Mouse (Mus musculus): ENCODE measurements at regions not wholly inside any gene's neighbourhood (a gene's known extent, or its start where the extent isn't known, plus 50 kb on each side); places are given as distances from the start of the nearest gene placed in this dataset.

GRCm38 (mm10) chr1:75677695-75678094, 131.6 kb downstream of the Slc4a3 start:
- ATAC-seq (ENCODE audit: insufficient read depth, low FRiP score, low TSS enrichment) (no peak), DNase-seq (ENCODE audit: low spot score) (no peak)
- Histone ChIP-seq H3K9ac (ENCODE audit: low read length) (no peak overlapping the region), H3K4me3 (ENCODE audit: low read depth, low read length) (no peak overlapping the region), H3K27me3 (ENCODE audit: control insufficient read depth, insufficient read depth, low read length) (no peaks in the 10 kb centered on the region), H3K4me1 (ENCODE audit: control insufficient read depth, insufficient read depth, low read length) (no peaks in the 10 kb centered on the region), H3K27ac (ENCODE audit: low read depth, low read length) (no peak overlapping the region), H3K9me3 (ENCODE audit: control insufficient read depth, low read length) (0 out of 2 replicates have a peak, but pooled peaks cover 3% of the 10 kb centered on the region), H3K4me2 (ENCODE audit: low read depth) (no peak overlapping the region), H3K36me3 (ENCODE audit: control insufficient read depth, insufficient read depth, low read length) (no peaks in the 10 kb centered on the region)
- 78% methylated on average over 5 of the region's 5 CpGs for WGBS

GRCm38 (mm10) chr1:75678279-75678678, 132.2 kb downstream of the Slc4a3 start:
- 0 out of 2 replicates have a peak, but pooled peaks cover 3% of the 10 kb centered on the region for H3K9me3 ChIP-seq (ENCODE audit: control insufficient read depth, low read length)
- no peaks in the 10 kb centered on the region for H3K4me1 ChIP-seq (ENCODE audit: control insufficient read depth, insufficient read depth, low read length)
- no peak overlapping the region for H3K9ac ChIP-seq (ENCODE audit: low read length)
- ATAC-seq (ENCODE audit: insufficient read depth, low FRiP score, low TSS enrichment) (no peak), DNase-seq (ENCODE audit: low spot score) (no peak)
- H3K36me3 ChIP-seq (ENCODE audit: control insufficient read depth, insufficient read depth, low read length), result no peaks in the 10 kb centered on the region
- H3K4me3 ChIP-seq (ENCODE audit: low read depth, low read length), result no peak overlapping the region
- 28% methylated on average over 4 of the region's 4 CpGs for WGBS
- no peaks in the 10 kb centered on the region for H3K27me3 ChIP-seq (ENCODE audit: control insufficient read depth, insufficient read depth, low read length)
- H3K4me2 ChIP-seq (ENCODE audit: low read depth), result no peak overlapping the region
- H3K27ac ChIP-seq (ENCODE audit: low read depth, low read length), result no peak overlapping the region

GRCm38 (mm10) chr1:75680366-75680765, 134.3 kb downstream of the Slc4a3 start:
- DNase-seq (ENCODE audit: low spot score) (no peak), ATAC-seq (ENCODE audit: insufficient read depth, low FRiP score, low TSS enrichment) (no peak)
- no peaks in the 10 kb centered on the region for H3K27me3 ChIP-seq (ENCODE audit: control insufficient read depth, insufficient read depth, low read length)
- 0 out of 2 replicates have a peak, but pooled peaks cover 3% of the 10 kb centered on the region for H3K9me3 ChIP-seq (ENCODE audit: control insufficient read depth, low read length)
- no peaks in the 10 kb centered on the region for H3K36me3 ChIP-seq (ENCODE audit: control insufficient read depth, insufficient read depth, low read length)
- H3K4me1 ChIP-seq (ENCODE audit: control insufficient read depth, insufficient read depth, low read length), result no peaks in the 10 kb centered on the region
- no peak overlapping the region for H3K9ac ChIP-seq (ENCODE audit: low read length)
- 16% methylated on average over 10 of the region's 10 CpGs for WGBS
- H3K27ac ChIP-seq (ENCODE audit: low read depth, low read length), result no peak overlapping the region
- H3K4me2 ChIP-seq (ENCODE audit: low read depth), result no peak overlapping the region
- no peak overlapping the region for H3K4me3 ChIP-seq (ENCODE audit: low read depth, low read length)

- no peak overlapping the region for H3K9ac ChIP-seq (ENCODE audit: low read length)
- H3K4me2 ChIP-seq (ENCODE audit: low read depth), result no peak overlapping the region
- ATAC-seq (ENCODE audit: insufficient read depth, low FRiP score, low TSS enrichment), result no peak
- no peak overlapping the region for H3K4me3 ChIP-seq (ENCODE audit: low read depth, low read length)
- H3K9me3 ChIP-seq (ENCODE audit: control insufficient read depth, low read length), result 0 out of 2 replicates have a peak, but pooled peaks cover 3% of the 10 kb centered on the region
- no peaks in the 10 kb centered on the region for H3K4me1 ChIP-seq (ENCODE audit: control insufficient read depth, insufficient read depth, low read length)
- H3K36me3 ChIP-seq (ENCODE audit: control insufficient read depth, insufficient read depth, low read length), result no peaks in the 10 kb centered on the region
- 93% methylated on average over 5 of the region's 5 CpGs for WGBS
- no peak for DNase-seq (ENCODE audit: low spot score)
- no peaks in the 10 kb centered on the region for H3K27me3 ChIP-seq (ENCODE audit: control insufficient read depth, insufficient read depth, low read length)
- H3K27ac ChIP-seq (ENCODE audit: low read depth, low read length), result no peak overlapping the region
Measured at GRCm38 (mm10) chr1:75681913-75682312, 135.8 kb downstream of the Slc4a3 start.

- no peaks in the 10 kb centered on the region for H3K4me1 ChIP-seq (ENCODE audit: control insufficient read depth, insufficient read depth, low read length)
- H3K4me3 ChIP-seq (ENCODE audit: low read depth, low read length), result no peak overlapping the region
- H3K9me3 ChIP-seq (ENCODE audit: control insufficient read depth, low read length), result no peaks in the 10 kb centered on the region
- DNase-seq (ENCODE audit: low spot score) (no peak), ATAC-seq (ENCODE audit: insufficient read depth, low FRiP score, low TSS enrichment) (no peak)
- no peak overlapping the region for H3K9ac ChIP-seq (ENCODE audit: low read length)
- H3K27ac ChIP-seq (ENCODE audit: low read depth, low read length), result no peak overlapping the region
- H3K36me3 ChIP-seq (ENCODE audit: control insufficient read depth, insufficient read depth, low read length), result no peaks in the 10 kb centered on the region
- H3K27me3 ChIP-seq (ENCODE audit: control insufficient read depth, insufficient read depth, low read length), result no peaks in the 10 kb centered on the region
- WGBS, result 100% methylated on average over 1 of the region's 1 CpGs
- no peak overlapping the region for H3K4me2 ChIP-seq (ENCODE audit: low read depth)
Measured at GRCm38 (mm10) chr1:75692781-75693180, 146.7 kb downstream of the Slc4a3 start.

GRCm38 (mm10) chr1:75693231-75693914, 147.3 kb downstream of the Slc4a3 start:
- no peak overlapping the region for H3K4me2 ChIP-seq (ENCODE audit: low read depth)
- no peaks in the 10 kb centered on the region for H3K27me3 ChIP-seq (ENCODE audit: control insufficient read depth, insufficient read depth, low read length)
- H3K27ac ChIP-seq (ENCODE audit: low read depth, low read length), result no peak overlapping the region
- no peak overlapping the region for H3K9ac ChIP-seq (ENCODE audit: low read length)
- DNase-seq (ENCODE audit: low spot score) (no peak), ATAC-seq (ENCODE audit: insufficient read depth, low FRiP score, low TSS enrichment) (no peak)
- H3K4me3 ChIP-seq (ENCODE audit: low read depth, low read length), result no peak overlapping the region
- 43% methylated on average over 12 of the region's 12 CpGs for WGBS
- no peaks in the 10 kb centered on the region for H3K9me3 ChIP-seq (ENCODE audit: control insufficient read depth, low read length)
- H3K36me3 ChIP-seq (ENCODE audit: control insufficient read depth, insufficient read depth, low read length), result no peaks in the 10 kb centered on the region
- H3K4me1 ChIP-seq (ENCODE audit: control insufficient read depth, insufficient read depth, low read length), result no peaks in the 10 kb centered on the region

- peak; percentile 42 for DNase-seq (ENCODE audit: low spot score)
- Histone ChIP-seq H3K4me2 (ENCODE audit: low read depth) (peak overlapping the region; percentile 23), H3K27me3 (ENCODE audit: control insufficient read depth, insufficient read depth, low read length) (no peaks in the 10 kb centered on the region), H3K36me3 (ENCODE audit: control insufficient read depth, insufficient read depth, low read length) (no peaks in the 10 kb centered on the region), H3K9me3 (ENCODE audit: control insufficient read depth, low read length) (no peaks in the 10 kb centered on the region), H3K4me3 (ENCODE audit: low read depth, low read length) (no peak overlapping the region), H3K27ac (ENCODE audit: low read depth, low read length) (no peak overlapping the region), H3K4me1 (ENCODE audit: control insufficient read depth, insufficient read depth, low read length) (no peaks in the 10 kb centered on the region), H3K9ac (ENCODE audit: low read length) (no peak overlapping the region)
- no peak for ATAC-seq (ENCODE audit: insufficient read depth, low FRiP score, low TSS enrichment)
- WGBS, result 25% methylated on average over 24 of the region's 24 CpGs
Measured at GRCm38 (mm10) chr1:75704832-75705650, 159.0 kb downstream of the Slc4a3 start.

- H3K4me2 ChIP-seq (ENCODE audit: low read depth), result no peak overlapping the region
- H3K4me1 ChIP-seq (ENCODE audit: control insufficient read depth, insufficient read depth, low read length), result no peaks in the 10 kb centered on the region
- no peak overlapping the region for H3K9ac ChIP-seq (ENCODE audit: low read length)
- no peak overlapping the region for H3K27ac ChIP-seq (ENCODE audit: low read depth, low read length)
- no peak for DNase-seq (ENCODE audit: low spot score)
- WGBS, result 69% methylated on average over 9 of the region's 9 CpGs
- no peaks in the 10 kb centered on the region for H3K9me3 ChIP-seq (ENCODE audit: control insufficient read depth, low read length)
- no peak overlapping the region for H3K4me3 ChIP-seq (ENCODE audit: low read depth, low read length)
- ATAC-seq (ENCODE audit: insufficient read depth, low FRiP score, low TSS enrichment), result no peak
- no peaks in the 10 kb centered on the region for H3K27me3 ChIP-seq (ENCODE audit: control insufficient read depth, insufficient read depth, low read length)
- no peaks in the 10 kb centered on the region for H3K36me3 ChIP-seq (ENCODE audit: control insufficient read depth, insufficient read depth, low read length)
Measured at GRCm38 (mm10) chr1:75706126-75706525, 160.1 kb downstream of the Slc4a3 start.

GRCm38 (mm10) chr1:75723431-75723830, 177.4 kb downstream of the Slc4a3 start:
- H3K9ac ChIP-seq (ENCODE audit: low read length), result no peak overlapping the region
- ATAC-seq (ENCODE audit: insufficient read depth, low FRiP score, low TSS enrichment) (no peak), DNase-seq (ENCODE audit: low spot score) (no peak)
- 85% methylated on average over 5 of the region's 5 CpGs for WGBS
- no peaks in the 10 kb centered on the region for H3K27me3 ChIP-seq (ENCODE audit: control insufficient read depth, insufficient read depth, low read length)
- H3K36me3 ChIP-seq (ENCODE audit: control insufficient read depth, insufficient read depth, low read length), result no peaks in the 10 kb centered on the region
- no peak overlapping the region for H3K4me2 ChIP-seq (ENCODE audit: low read depth)
- H3K9me3 ChIP-seq (ENCODE audit: control insufficient read depth, low read length), result 0 out of 2 replicates have a peak, but pooled peaks cover 3% of the 10 kb centered on the region
- no peak overlapping the region for H3K4me3 ChIP-seq (ENCODE audit: low read depth, low read length)
- no peak overlapping the region for H3K27ac ChIP-seq (ENCODE audit: low read depth, low read length)
- no peaks in the 10 kb centered on the region for H3K4me1 ChIP-seq (ENCODE audit: control insufficient read depth, insufficient read depth, low read length)

Measured in neural tube, embryonic 11.5 days (tissue).